Mouse (Mus musculus) MEL (cell line): Measurements from ENCODE around the gene Stk10. TPM values are rescaled to one million over a fixed set of nuclear protein-coding genes. Genes with fewer than 3 reads are reported as not detected.

ENCODE experiments used
- DNase-seq: peaks from one replicate; pipeline ENCODE4 v3.0.0; 2011; ENCODE audit warnings: low read depth, low spot score
- H3K27ac ChIP-seq: 2 replicates; pipeline ENCODE4 v1.5.1; 2012; ENCODE audit warnings: low read depth, mild to moderate bottlenecking, control low read depth, low read length, moderate library complexity; ENCODE audit not compliant: control insufficient read depth
- H3K27me3 ChIP-seq, 2 experiments: fragments of 150-350 bp in 1 of 2; sonication (generic) in 1 of 2; 2 replicates each; pipeline ENCODE4 v1.6.1; 2012; ENCODE audit warnings: low read length in 2 of 2, mild to moderate bottlenecking in 2 of 2, improper control_type of control experiment in 1 of 2, moderate library complexity in 1 of 2; ENCODE audit not compliant: insufficient read depth in 2 of 2, control insufficient read depth in 1 of 2
- H3K36me3 ChIP-seq, 2 experiments: 2 replicates each; pipeline ENCODE4 v1.6.1; 2012 to 2014; ENCODE audit warnings: low read length in 2 of 2, improper control_type of control experiment in 1 of 2, inconsistent platforms in 1 of 2, mild to moderate bottlenecking in 1 of 2; ENCODE audit not compliant: insufficient read depth in 2 of 2, control insufficient read depth in 1 of 2
- H3K4me1 ChIP-seq, 2 experiments: fragments of 150-350 bp in 1 of 2; sonication (generic) in 1 of 2; 2 replicates each; pipeline ENCODE4 v1.6.1; 2012; ENCODE audit warnings: low read length in 2 of 2, improper control_type of control experiment in 1 of 2, mild to moderate bottlenecking in 1 of 2; ENCODE audit not compliant: insufficient read depth in 2 of 2, control insufficient read depth in 1 of 2
- H3K4me3 ChIP-seq, 2 experiments: fragments of 150-350 bp in 1 of 2; sonication (generic) in 1 of 2; 2 replicates each; pipeline ENCODE4 v1.5.1; 2012; ENCODE audit warnings: low read depth in 2 of 2, low read length in 2 of 2, mild to moderate bottlenecking in 2 of 2, moderate library complexity in 2 of 2, control low read depth in 1 of 2, improper control_type of control experiment in 1 of 2; ENCODE audit not compliant: control insufficient read depth in 1 of 2, insufficient read depth in 1 of 2
- H3K79me2 ChIP-seq: 2 replicates; pipeline ENCODE4 v1.6.1; 2012; ENCODE audit warnings: mild to moderate bottlenecking, low read length, moderate library complexity; ENCODE audit not compliant: control insufficient read depth, poor library complexity, insufficient read depth
- H3K9ac ChIP-seq: 2 replicates; pipeline ENCODE4 v1.6.1; 2012; ENCODE audit warnings: low read depth, mild to moderate bottlenecking, control low read depth, low read length, moderate library complexity; ENCODE audit not compliant: control insufficient read depth, poor library complexity, severe bottlenecking
- H3K9me3 ChIP-seq: fragments of 150-350 bp; sonication (generic); replicated peaks from 2 replicates; pipeline ENCODE4 v1.6.1; 2012; ENCODE audit warnings: mild to moderate bottlenecking, low read length, improper control_type of control experiment, moderate library complexity; ENCODE audit not compliant: insufficient read depth
- CHD2 ChIP-seq: IDR thresholded peaks from 2 replicates; pipeline ENCODE4 v1.6.1; 2011; ENCODE audit warnings: low read length, improper control_type of control experiment
- CTCF ChIP-seq, 3 experiments: IDR thresholded peaks in 2 of 3; conservative IDR thresholded peaks in 1 of 3; 2 replicates each; pipeline ENCODE4 v1.5.1; 2011 to 2012; ENCODE audit warnings: low read length in 3 of 3, low read depth in 2 of 3, mild to moderate bottlenecking in 2 of 3, improper control_type of control experiment in 1 of 3, inconsistent platforms in 1 of 3, mixed read lengths in 1 of 3, moderate library complexity in 1 of 3; ENCODE audit not compliant: control insufficient read depth in 1 of 3, insufficient read depth in 1 of 3, poor library complexity in 1 of 3, severe bottlenecking in 1 of 3
- E2F4 ChIP-seq: IDR thresholded peaks from 2 replicates; pipeline ENCODE4 v1.6.1; 2011; ENCODE audit warnings: low read depth, low read length, improper control_type of control experiment, borderline replicate concordance
- ETS1 ChIP-seq: IDR thresholded peaks from 2 replicates; pipeline ENCODE4 v1.6.1; 2012; ENCODE audit warnings: low read depth, mild to moderate bottlenecking, inconsistent platforms, low read length, improper control_type of control experiment, moderate library complexity
- GABPA ChIP-seq: IDR thresholded peaks from 2 replicates; pipeline ENCODE4 v1.6.1; 2012; ENCODE audit warnings: low read depth, mild to moderate bottlenecking, inconsistent platforms, low read length, improper control_type of control experiment, moderate library complexity
- GATA1 ChIP-seq: IDR thresholded peaks from 2 replicates; pipeline ENCODE4 v1.6.1; 2011; ENCODE audit warnings: low read depth, low read length, improper control_type of control experiment
- HCFC1 ChIP-seq: IDR thresholded peaks from 2 replicates; pipeline ENCODE4 v1.6.1; 2012; ENCODE audit warnings: low read depth, mild to moderate bottlenecking, inconsistent platforms, low read length, improper control_type of control experiment, moderate library complexity
- MAFK ChIP-seq: IDR thresholded peaks from 2 replicates; pipeline ENCODE4 v1.6.1; 2011; ENCODE audit warnings: low read depth, mild to moderate bottlenecking, low read length, improper control_type of control experiment, borderline replicate concordance
- MAX ChIP-seq: IDR thresholded peaks from 2 replicates; pipeline ENCODE4 v1.6.1; 2011; ENCODE audit warnings: low read length, improper control_type of control experiment
- MAZ ChIP-seq: IDR thresholded peaks from 2 replicates; pipeline ENCODE4 v1.6.1; 2012; ENCODE audit warnings: low read depth, mild to moderate bottlenecking, inconsistent platforms, low read length, improper control_type of control experiment
- MXI1 ChIP-seq: IDR thresholded peaks from 2 replicates; pipeline ENCODE4 v1.6.1; 2011; ENCODE audit warnings: mild to moderate bottlenecking, low read depth, low read length, improper control_type of control experiment
- MYB ChIP-seq: IDR thresholded peaks from 2 replicates; pipeline ENCODE4 v1.6.1; 2011; ENCODE audit warnings: mild to moderate bottlenecking, low read depth, low read length, improper control_type of control experiment
- MYC ChIP-seq: IDR thresholded peaks from 2 replicates; pipeline ENCODE4 v1.6.1; 2011; ENCODE audit warnings: low read depth, mild to moderate bottlenecking, low read length, improper control_type of control experiment, moderate library complexity
- NELFE ChIP-seq: IDR thresholded peaks from 2 replicates; pipeline ENCODE4 v1.6.1; 2011; ENCODE audit warnings: low read depth, low read length, improper control_type of control experiment
- POLR2A ChIP-seq, 2 experiments: IDR thresholded peaks; 2 replicates each; pipeline ENCODE4 v1.6.1; 2011 to 2012; ENCODE audit warnings: low read length in 2 of 2, mild to moderate bottlenecking in 2 of 2, control low read depth in 1 of 2, improper control_type of control experiment in 1 of 2, low read depth in 1 of 2, moderate library complexity in 1 of 2; ENCODE audit not compliant: control insufficient read depth in 1 of 2, insufficient read depth in 1 of 2, poor library complexity in 1 of 2
- POLR2AphosphoS2 ChIP-seq: IDR thresholded peaks from 2 replicates; pipeline ENCODE4 v1.6.1; 2011; ENCODE audit warnings: low read length, improper control_type of control experiment
- RAD21 ChIP-seq: IDR thresholded peaks from 2 replicates; pipeline ENCODE4 v1.6.1; 2011; ENCODE audit warnings: mild to moderate bottlenecking, low read depth, low read length, improper control_type of control experiment
- SIN3A ChIP-seq: IDR thresholded peaks from 2 replicates; pipeline ENCODE4 v1.6.1; 2012; ENCODE audit warnings: low read length, improper control_type of control experiment, inconsistent platforms
- SMC3 ChIP-seq: IDR thresholded peaks from 2 replicates; pipeline ENCODE4 v1.6.1; 2011; ENCODE audit warnings: low read depth, low read length, improper control_type of control experiment
- TAL1 ChIP-seq: IDR thresholded peaks from 2 replicates; pipeline ENCODE4 v1.6.1; 2012; ENCODE audit warnings: mild to moderate bottlenecking, inconsistent platforms, low read length, moderate library complexity, mixed read lengths
- TBP ChIP-seq: IDR thresholded peaks from 2 replicates; pipeline ENCODE4 v1.8.0; 2011; ENCODE audit warnings: low read depth, low read length, improper control_type of control experiment
- USF2 ChIP-seq, 2 experiments: IDR thresholded peaks; 2 replicates each; pipeline ENCODE4 v1.6.1; 2011 to 2012; ENCODE audit warnings: improper control_type of control experiment in 2 of 2, low read length in 2 of 2, borderline replicate concordance in 1 of 2, inconsistent platforms in 1 of 2, low read depth in 1 of 2, mild to moderate bottlenecking in 1 of 2; ENCODE audit not compliant: insufficient read depth in 1 of 2
- polyA plus RNA-seq, 2 experiments: library from polyadenylated mRNA; stranded (reverse) in 1 of 2; unstranded in 1 of 2; fragments of >175 nt in 1 of 2; fragments of >200 nt in 1 of 2; gene quantifications; 2 replicates each; pipeline versions ENCODE4 v1.2.1 to v1.2.4; 2012; ENCODE audit warnings: low replicate concordance in 2 of 2, low read depth in 1 of 2; ENCODE audit not compliant: insufficient read length in 2 of 2, insufficient read depth in 1 of 2, missing spikeins in 1 of 2
- total RNA-seq: library from RNA; depleted of rRNA; stranded (reverse); fragments of 300-350 nt; gene quantifications from 2 replicates; pipeline ENCODE4 v1.2.3, GENCODE M21; 2012

Gene Stk10
- total and polyA plus RNA-seq, 3 experiments: 10.8 to 14.4 TPM; not detected in 1

- no peak for DNase-seq
- Histone ChIP-seq H3K4me3 (no peak overlapping the region), H3K4me1 (peaks cover 0 to 24% of the 10 kb centered on the region in 2 experiments; a peak in 3 of 4 replicates), H3K27me3 (no peaks in the 10 kb centered on the region), H3K9me3 (no peaks in the 10 kb centered on the region), H3K27ac (no peak overlapping the region), H3K79me2 (peaks cover 8% of the 10 kb centered on the region), H3K9ac (no peak overlapping the region), H3K36me3 (peaks cover 0 to 14% of the 10 kb centered on the region in 2 experiments; a peak in 2 of 4 replicates)
- TF ChIP-seq TBP: no peak
- TF ChIP-seq USF2 (IDR thresholded peaks at IDR 0.05; ENCODE audit: borderline replicate concordance in 1 of 2, insufficient read depth in 1 of 2, low read depth in 1 of 2, low read length in 2 of 2): no peak
- no peak for TF ChIP-seq POLR2AphosphoS2
- TF ChIP-seq MAX: no peak
- TF ChIP-seq SMC3: no peak
- TF ChIP-seq CTCF (IDR thresholded peaks at IDR 0.05 in 2 of 3, conservative IDR thresholded peaks at IDR 0.05 in 1 of 3; ENCODE audit: control insufficient read depth in 1 of 3, insufficient read depth in 1 of 3, low read depth in 2 of 3, low read length in 3 of 3, poor library complexity in 1 of 3, severe bottlenecking in 1 of 3): no peak
- no peak for TF ChIP-seq MYC
- no peak for TF ChIP-seq POLR2A (IDR thresholded peaks at IDR 0.05; ENCODE audit: control insufficient read depth in 1 of 2, insufficient read depth in 1 of 2, low read depth in 1 of 2, low read length in 2 of 2, poor library complexity in 1 of 2)
- TF ChIP-seq HCFC1: no peak
- TF ChIP-seq NELFE: no peak
- TF ChIP-seq MYB: no peak
- no peak for TF ChIP-seq MAFK
- no peak for TF ChIP-seq GATA1
Measured at GRCm38 (mm10) chr11:32534453-32535075, 1.5 kb downstream of the Stk10 start.

GRCm38 (mm10) chr11:32535646-32536045 is 2.5 kb downstream of the Stk10 start:
- Histone ChIP-seq H3K9ac (no peak overlapping the region), H3K27me3 (no peaks in the 10 kb centered on the region), H3K4me1 (peaks cover 0 to 24% of the 10 kb centered on the region in 2 experiments; a peak in 3 of 4 replicates), H3K9me3 (no peaks in the 10 kb centered on the region), H3K79me2 (peaks cover 8% of the 10 kb centered on the region), H3K36me3 (peaks cover 0 to 14% of the 10 kb centered on the region in 2 experiments; a peak in 2 of 4 replicates), H3K27ac (no peak overlapping the region), H3K4me3 (no peak overlapping the region)
- TF ChIP-seq MYC (no peak), TAL1 (no peak), MAX (no peak), USF2 (IDR thresholded peaks at IDR 0.05; ENCODE audit: borderline replicate concordance in 1 of 2, insufficient read depth in 1 of 2, low read depth in 1 of 2, low read length in 2 of 2) (no peak), GATA1 (no peak), POLR2A (IDR thresholded peaks at IDR 0.05; ENCODE audit: control insufficient read depth in 1 of 2, insufficient read depth in 1 of 2, low read depth in 1 of 2, low read length in 2 of 2, poor library complexity in 1 of 2) (no peak), HCFC1 (no peak), CHD2 (no peak), NELFE (no peak), E2F4 (no peak), POLR2AphosphoS2 (no peak), ETS1 (no peak), SMC3 (no peak), MAZ (no peak), MXI1 (no peak), SIN3A (no peak), GABPA (no peak), RAD21 (no peak)
- DNase-seq: no peak
